Mouse (Mus musculus): Measurements from ENCODE around the gene Cttnbp2nl. TPM values are rescaled to one million over a fixed set of nuclear protein-coding genes. Genes with fewer than 3 reads are reported as not detected.

The Cttnbp2nl gene
- total RNA-seq (2014; rRNA removed): 27.9 and 31.7 TPM in 2 replicates
- 32.9 and 44.9 TPM in 2 replicates for polyA plus RNA-seq (2015; fragmentation: Nextera tagmentation; extraction: Ambion mirVana)

- peak within 1 kb of the TSS; percentile 87 for H3K4me2 ChIP-seq (ENCODE audit: low read depth)
- no peaks in the 10 kb centered on the region for H3K27me3 ChIP-seq (ENCODE audit: insufficient read depth, low read length)
- WGBS: 3% methylated on average over 28 of the region's 31 CpGs
- H3K9me3 ChIP-seq (ENCODE audit: low read length): no peaks in the 10 kb centered on the region
- peak within 1 kb of the TSS; percentile 88 for H3K27ac ChIP-seq (ENCODE audit: low read depth, low read length)
- no peaks in the 10 kb centered on the region for H3K36me3 ChIP-seq (ENCODE audit: insufficient read depth)
- peaks cover 20% of the 10 kb centered on the region for H3K4me1 ChIP-seq (ENCODE audit: insufficient read depth)
- peak; percentile 9; the same call in 1 of the 2 replicates for TF ChIP-seq CTCF (IDR thresholded peaks at IDR 0.05; ENCODE audit: low read depth)
- peak within 1 kb of the TSS; percentile 80 for H3K9ac ChIP-seq
- peak; percentile 99 for ATAC-seq
- DNase-seq: peak; percentile 99
- H3K4me3 ChIP-seq (ENCODE audit: low read depth, low read length): peak within 1 kb of the TSS; percentile 67
These were observed at the start of gene Cttnbp2nl for GRCm38 (mm10) chr3:105052937-105053697. TSS of gene Cttnbp2nl (minus strand) at chr3:105053146.

DNA sequence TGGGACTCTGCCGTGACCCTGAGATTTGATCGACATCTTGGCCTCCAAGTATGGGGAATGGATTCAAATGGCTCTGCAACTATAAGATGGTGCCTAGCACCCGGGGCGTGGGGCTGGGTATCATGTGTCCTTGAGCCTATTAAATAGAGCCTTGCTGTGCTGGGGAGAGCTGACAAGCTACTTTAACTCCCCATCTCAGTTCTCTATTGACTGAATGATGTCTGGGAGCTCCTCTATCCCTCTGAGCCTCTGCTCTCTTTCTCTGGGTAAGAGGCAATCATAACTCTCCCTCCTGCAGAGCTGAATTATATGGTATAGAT is 47.3 kb upstream of the Cttnbp2nl start:
- TF ChIP-seq CTCF (IDR thresholded peaks at IDR 0.05; ENCODE audit: low read depth): no peak
- Histone ChIP-seq H3K9ac (no peak overlapping the region), H3K4me2 (ENCODE audit: low read depth) (no peak overlapping the region), H3K36me3 (ENCODE audit: insufficient read depth) (no peaks in the 10 kb centered on the region), H3K27ac (ENCODE audit: low read depth, low read length) (no peak overlapping the region), H3K4me3 (ENCODE audit: low read depth, low read length) (no peak overlapping the region), H3K4me1 (ENCODE audit: insufficient read depth) (peaks cover 7% of the 10 kb centered on the region; the same call in 1 of the 2 replicates), H3K9me3 (ENCODE audit: low read length) (no peaks in the 10 kb centered on the region), H3K27me3 (ENCODE audit: insufficient read depth, low read length) (no peaks in the 10 kb centered on the region)
- WGBS: 27% methylated on average over 4 of the region's 4 CpGs
- ATAC-seq: no peak
- DNase-seq: no peak

DNA sequence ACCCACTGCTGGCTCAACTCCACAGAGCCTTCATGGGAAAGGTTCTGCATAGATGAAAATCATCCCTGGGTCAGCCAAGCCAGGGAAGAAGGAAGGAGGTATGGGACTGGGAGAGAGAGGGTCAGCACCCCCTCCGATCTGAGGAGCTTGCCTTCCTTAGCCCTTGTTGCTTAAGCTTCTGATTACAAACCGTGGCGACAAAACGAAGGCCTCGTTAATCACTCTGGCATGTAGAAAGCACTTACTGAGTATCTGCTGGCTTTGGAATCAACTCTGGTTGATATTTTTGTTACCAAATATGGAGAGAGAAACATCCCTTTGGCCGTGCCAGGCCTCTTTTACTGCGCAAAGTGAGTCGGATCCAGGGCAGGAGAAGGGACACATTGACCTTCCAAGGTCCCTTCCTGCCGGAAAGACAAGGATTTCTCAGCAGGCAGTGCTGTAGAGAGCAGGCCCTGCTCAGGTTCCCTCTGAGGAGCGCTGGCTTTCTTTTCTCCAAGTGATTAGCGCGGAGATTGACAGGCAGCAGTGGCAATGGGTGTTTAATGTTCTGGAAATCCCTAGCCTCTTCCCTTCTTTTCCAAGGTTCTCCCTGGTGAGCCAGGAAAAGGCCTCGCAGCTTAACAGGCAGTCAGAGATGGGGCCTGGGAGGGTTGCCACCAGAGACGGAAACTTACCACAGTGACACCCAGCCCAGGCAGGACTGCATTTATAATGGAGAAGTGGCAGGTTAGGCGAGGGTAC is 46.8 kb upstream of the Cttnbp2nl start:
- Histone ChIP-seq H3K27me3 (ENCODE audit: insufficient read depth, low read length) (no peaks in the 10 kb centered on the region), H3K9ac (no peak overlapping the region), H3K27ac (ENCODE audit: low read depth, low read length) (no peak overlapping the region), H3K4me2 (ENCODE audit: low read depth) (no peak overlapping the region), H3K4me3 (ENCODE audit: low read depth, low read length) (no peak overlapping the region), H3K9me3 (ENCODE audit: low read length) (no peaks in the 10 kb centered on the region), H3K36me3 (ENCODE audit: insufficient read depth) (no peaks in the 10 kb centered on the region), H3K4me1 (ENCODE audit: insufficient read depth) (peaks cover 7% of the 10 kb centered on the region; the same call in 1 of the 2 replicates)
- no peak for DNase-seq
- no peak for TF ChIP-seq CTCF (IDR thresholded peaks at IDR 0.05; ENCODE audit: low read depth)
- peak; percentile 20; the same call in 1 of the 2 replicates for ATAC-seq
- WGBS: 12% methylated on average over 15 of the region's 15 CpGs

DNA sequence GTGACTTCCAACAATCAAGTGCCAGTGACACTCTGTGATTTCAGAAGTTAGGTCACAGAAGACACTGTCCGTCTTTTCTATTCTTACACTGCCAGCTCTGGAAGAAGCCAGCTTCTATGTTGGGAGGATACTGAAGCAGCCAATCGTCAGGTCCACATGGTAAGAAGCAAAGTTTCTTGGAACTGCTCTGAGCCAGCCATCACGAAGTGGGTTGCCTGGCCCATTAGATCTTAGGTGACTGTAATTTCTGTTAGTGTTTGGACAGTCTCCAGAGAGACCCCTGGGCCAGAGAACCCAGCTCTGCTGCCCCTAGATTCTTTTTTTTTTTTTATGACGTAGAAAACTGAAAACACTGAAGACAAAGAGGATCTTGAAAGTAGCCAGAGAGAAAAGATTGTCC is 44.6 kb upstream of the Cttnbp2nl start:
- no peak for TF ChIP-seq CTCF (IDR thresholded peaks at IDR 0.05; ENCODE audit: low read depth)

DNA sequence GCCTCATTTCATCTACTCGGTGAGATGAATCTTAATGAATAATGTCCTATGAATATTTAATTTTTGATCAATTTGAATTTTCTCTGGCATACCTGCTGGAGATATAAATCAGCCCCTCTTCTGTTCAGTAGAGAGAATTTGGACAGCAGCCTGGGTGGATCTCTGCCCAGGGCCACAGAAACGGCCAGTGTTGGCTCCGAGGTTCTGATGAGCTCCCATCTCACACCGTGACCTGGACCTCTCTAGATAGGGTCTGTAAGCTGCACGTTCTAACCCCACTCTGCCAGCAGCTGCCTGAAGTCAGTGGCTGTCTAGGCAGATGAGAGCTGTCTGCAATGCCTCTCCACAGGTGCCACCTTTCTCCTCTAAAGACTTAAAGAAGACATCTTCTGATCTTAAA is 42.1 kb upstream of the Cttnbp2nl start:
- H3K4me2 ChIP-seq (ENCODE audit: low read depth): no peak overlapping the region
- H3K4me1 ChIP-seq (ENCODE audit: insufficient read depth): peaks cover 7% of the 10 kb centered on the region; the same call in 1 of the 2 replicates
- H3K9ac ChIP-seq: no peak overlapping the region
- no peak overlapping the region for H3K27ac ChIP-seq (ENCODE audit: low read depth, low read length)
- no peaks in the 10 kb centered on the region for H3K36me3 ChIP-seq (ENCODE audit: insufficient read depth)
- no peaks in the 10 kb centered on the region for H3K27me3 ChIP-seq (ENCODE audit: insufficient read depth, low read length)
- 67% methylated on average over 5 of the region's 5 CpGs for WGBS
- no peaks in the 10 kb centered on the region for H3K9me3 ChIP-seq (ENCODE audit: low read length)
- no peak overlapping the region for H3K4me3 ChIP-seq (ENCODE audit: low read depth, low read length)
- TF ChIP-seq CTCF (IDR thresholded peaks at IDR 0.05; ENCODE audit: low read depth): no peak
- no peak for ATAC-seq
- DNase-seq: no peak

More for the DNA sequence above, 44.6 kb upstream of the Cttnbp2nl start:
- H3K9me3 ChIP-seq (ENCODE audit: low read length): no peaks in the 10 kb centered on the region
- H3K9ac ChIP-seq: no peak overlapping the region
- H3K4me2 ChIP-seq (ENCODE audit: low read depth): no peak overlapping the region
- no peak for DNase-seq
- H3K4me1 ChIP-seq (ENCODE audit: insufficient read depth): peaks cover 7% of the 10 kb centered on the region; the same call in 1 of the 2 replicates
- no peaks in the 10 kb centered on the region for H3K27me3 ChIP-seq (ENCODE audit: insufficient read depth, low read length)
- H3K27ac ChIP-seq (ENCODE audit: low read depth, low read length): no peak overlapping the region
- WGBS: 83% methylated on average over 4 of the region's 4 CpGs
- ATAC-seq: no peak
- H3K4me3 ChIP-seq (ENCODE audit: low read depth, low read length): no peak overlapping the region
- H3K36me3 ChIP-seq (ENCODE audit: insufficient read depth): no peaks in the 10 kb centered on the region

DNA sequence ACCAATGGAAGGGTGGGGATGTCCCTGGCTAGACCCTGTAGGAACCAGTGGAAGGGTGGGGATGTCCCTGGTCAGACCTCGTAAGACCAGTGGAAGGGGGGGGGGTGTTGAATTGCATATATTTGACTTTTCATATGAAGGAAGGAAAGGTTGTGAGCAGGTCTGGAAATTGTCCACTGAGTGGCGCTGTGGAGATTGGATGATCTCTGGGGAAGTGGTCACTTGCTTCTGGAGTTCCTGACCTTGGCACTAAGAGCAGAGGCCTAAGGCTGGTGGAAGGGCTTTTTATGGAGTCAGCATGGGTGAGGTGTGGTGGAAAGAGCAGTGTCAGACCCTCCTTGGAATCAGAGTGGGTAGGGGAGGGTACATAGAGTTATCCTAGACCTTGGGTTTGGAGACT is 41.5 kb upstream of the Cttnbp2nl start:
- Histone ChIP-seq H3K27ac (ENCODE audit: low read depth, low read length) (no peak overlapping the region), H3K9ac (no peak overlapping the region), H3K4me3 (ENCODE audit: low read depth, low read length) (no peak overlapping the region), H3K4me1 (ENCODE audit: insufficient read depth) (0 out of 2 replicates have a peak, but pooled peaks cover 1% of the 10 kb centered on the region), H3K4me2 (ENCODE audit: low read depth) (no peak overlapping the region), H3K27me3 (ENCODE audit: insufficient read depth, low read length) (no peaks in the 10 kb centered on the region), H3K36me3 (ENCODE audit: insufficient read depth) (no peaks in the 10 kb centered on the region), H3K9me3 (ENCODE audit: low read length) (no peaks in the 10 kb centered on the region)
- WGBS: 71% methylated on average over 2 of the region's 2 CpGs
- ATAC-seq (no peak), DNase-seq (no peak)
- TF ChIP-seq CTCF (IDR thresholded peaks at IDR 0.05; ENCODE audit: low read depth): peak; percentile 26; the same call in 1 of the 2 replicates
